Comparison of ENCODE assay signal across 8 mouse cellular contexts in genomic region chr16:4419546-4420297, GRCm38 (mm10). TPM values are rescaled to one million over a fixed set of nuclear protein-coding genes. Genes with fewer than 3 reads are reported as not detected.
DNase-seq lines count a peak whose midpoint lies in the region; ATAC-seq and TF ChIP-seq lines count a peak whose summit lies in the region.

No protein-coding gene starts in this region.

- no peak for TF ChIP-seq RAD21 in CH12.LX (IDR thresholded peaks at IDR 0.05; ENCODE audit: low read depth, low read length)

- peak overlapping the region; percentile 55 for H3K4me2 ChIP-seq in CH12.LX (ENCODE audit: insufficient read depth, low read depth, poor library complexity, severe bottlenecking)
- H3K4me2 ChIP-seq in heart, embryonic 12.5 days = peak overlapping the region; percentile 90
- H3K4me2 ChIP-seq in lung, postnatal 0 days (replicated peaks; ENCODE audit: low read depth, low read length) = peak overlapping the region; percentile 94

- H3K9me3 ChIP-seq in CH12.LX (replicated peaks; ENCODE audit: low read length) = peaks cover 13% of the 10 kb centered on the region
- H3K9me3 ChIP-seq in heart, embryonic 12.5 days (replicated peaks) = no peaks in the 10 kb centered on the region
- H3K9me3 ChIP-seq in lung, postnatal 0 days (ENCODE audit: low read length) = no peaks in the 10 kb centered on the region

- H3K27me3 ChIP-seq in CH12.LX (replicated peaks) = no peaks in the 10 kb centered on the region
- H3K27me3 ChIP-seq in heart, embryonic 12.5 days (replicated peaks) = peaks cover 36% of the 10 kb centered on the region
- no peaks in the 10 kb centered on the region for H3K27me3 ChIP-seq in lung, postnatal 0 days (replicated peaks; ENCODE audit: insufficient read depth, low read length)

- peaks cover 0 to 4% of the 10 kb centered on the region in 2 experiments for H3K36me3 ChIP-seq in CH12.LX (replicated peaks in 1 of 2; ENCODE audit: control insufficient read depth in 1 of 2, insufficient read depth in 1 of 2, low read length in 1 of 2)
- no peaks in the 10 kb centered on the region for H3K36me3 ChIP-seq in heart, embryonic 12.5 days
- H3K36me3 ChIP-seq in lung, postnatal 0 days (ENCODE audit: insufficient read depth, low read length) = no peaks in the 10 kb centered on the region

- no peak for TF ChIP-seq EP300 in CH12.LX (IDR thresholded peaks at IDR 0.05; ENCODE audit: low read length)
- TF ChIP-seq EP300 in lung, postnatal 0 days (IDR thresholded peaks at IDR 0.05) = no peak

- no peak for TF ChIP-seq POLR2A in CH12.LX (IDR thresholded peaks at IDR 0.05; ENCODE audit: low read depth, low read length)

- in situ Hi-C loops in CH12.LX (cut with MboI; ENCODE audit: low pct_ligation_motif_present, low pct_unique_long_range_greater_than_20kb, low sequenced_read_pairs) = no loop called here

- no peak overlapping the region for H3K27ac ChIP-seq in CH12.LX (ENCODE audit: insufficient read depth, low read depth)
- H3K27ac ChIP-seq in heart, embryonic 12.5 days (ENCODE audit: poor library complexity, severe bottlenecking) = 0 out of 2 replicates have a peak overlapping the region, but pooled peaks have one; percentile 8
- peak overlapping the region; percentile 84 for H3K27ac ChIP-seq in lung, postnatal 0 days (ENCODE audit: low read length)

- ATAC-seq in heart, embryonic 12.5 days (ENCODE audit: insufficient number of reproducible peaks, low FRiP score) = peak; percentile 63
- peak; percentile 73 for ATAC-seq in lung, postnatal 0 days

- peak overlapping the region; percentile 33 for H3K9ac ChIP-seq in CH12.LX (ENCODE audit: insufficient read depth, low read depth)
- H3K9ac ChIP-seq in heart, embryonic 12.5 days = peak overlapping the region; percentile 78
- H3K9ac ChIP-seq in lung, postnatal 0 days (replicated peaks; ENCODE audit: low read depth) = peak overlapping the region; percentile 65

- peak overlapping the region; percentile 31 to 78 (median 55) for H3K4me3 ChIP-seq in CH12.LX (replicated peaks in 1 of 3; ENCODE audit: low read depth in 2 of 3, low read length in 2 of 3, poor library complexity in 1 of 3)
- H3K4me3 ChIP-seq in heart, embryonic 12.5 days = peak overlapping the region; percentile 68
- H3K4me3 ChIP-seq in lung, postnatal 0 days (ENCODE audit: low read depth, low read length) = peak overlapping the region; percentile 77

- dilution Hi-C loops in CH12.LX (cut with MboI; ENCODE audit: extremely low pct_ligation_motif_present, extremely low pct_unique_long_range_greater_than_20kb, low sequenced_read_pairs) = no loop called here

- no peaks in the 10 kb centered on the region for H3K79me2 ChIP-seq in CH12.LX (replicated peaks; ENCODE audit: control insufficient read depth, extremely low read depth, insufficient read depth, poor library complexity, severe bottlenecking)

- peaks cover 6 to 33% of the 10 kb centered on the region in 2 experiments; a peak in 2 of 4 replicates for H3K4me1 ChIP-seq in CH12.LX (ENCODE audit: control insufficient read depth in 1 of 2, insufficient read depth in 2 of 2)
- peaks cover 17% of the 10 kb centered on the region for H3K4me1 ChIP-seq in heart, embryonic 12.5 days (replicated peaks)
- H3K4me1 ChIP-seq in lung, postnatal 0 days (ENCODE audit: insufficient read depth, low read depth, low read length) = peaks cover 11% of the 10 kb centered on the region; the same call in 1 of the 2 replicates

- no peak for TF ChIP-seq CTCF in CH12.LX (conservative IDR thresholded peaks at IDR 0.05 in 1 of 2, IDR thresholded peaks at IDR 0.05 in 1 of 2; ENCODE audit: low read depth in 2 of 2, low read length in 2 of 2)
- peak; percentile 34; the same call in 1 of the 2 replicates for TF ChIP-seq CTCF in lung, postnatal 0 days (IDR thresholded peaks at IDR 0.05)

- no peak for DNase-seq in CH12.LX (ENCODE audit: extremely low read depth)
- peak; percentile 36 for DNase-seq in WW6 (ENCODE audit: low read depth, low spot score)
- DNase-seq in embryo, embryonic 10.5 days (ENCODE audit: low spot score) = peak; percentile 63
- peak; percentile 68 for DNase-seq in kidney, postnatal 14 days
- peak; percentile 63 for DNase-seq in lung, postnatal 0 days (ENCODE audit: low spot score)
- peak; percentile 57 for DNase-seq in retina, embryonic 14.5 days (ENCODE audit: low spot score)
- DNase-seq in yolk sac, embryonic 10.5 days (ENCODE audit: low spot score) = no peak

- WGBS in heart, embryonic 12.5 days = under 1% methylated on average over 85 of the region's 85 CpGs
- 4% methylated on average over 64 of the region's 85 CpGs for WGBS in lung, postnatal 0 days

TF ChIP-seq in CH12.LX, 34 proteins besides CTCF, POLR2A, EP300 and RAD21:
- TF ChIP-seq PAX5 (IDR thresholded peaks at IDR 0.05; ENCODE audit: low read length) (no peak), UBTF (IDR thresholded peaks at IDR 0.05; ENCODE audit: low read depth, low read length) (peak; percentile 62; the same call in 1 of the 2 replicates)
TF ChIP-seq in CH12.LX: peak in this region for 1.

RNA-seq across cellular contexts. Expression of gene Adcy9, which starts 0.6 kb away (rescaled TPM):
- total RNA-seq in CH12.LX (2012; rRNA removed) (2.2 and 3.1 TPM in 2 replicates), CH12.LX (2014; rRNA removed) (1.0 and 1.1 TPM in 2 replicates)
- polyA plus RNA-seq in CH12.LX (2012; ENCODE audit: insufficient read length, low read depth) = 0.97 and 1.2 TPM in 2 replicates
- 0.88 and 1.4 TPM in 2 replicates for polyA plus RNA-seq in heart, embryonic 12.5 days (2016; fragmentation: Nextera tagmentation; extraction: Ambion mirVana)
- 2.9 and 3.1 TPM in 2 replicates for polyA plus RNA-seq in lung, postnatal 0 days (2015; fragmentation: Nextera tagmentation; extraction: Ambion mirVana)

Comparison
In these comparisons a context has a peak if more than half of its experiments do, and no peak if none do; other contexts are left out.
1. DNase-seq: peak in WW6 (single experiment), embryo, embryonic 10.5 days (single experiment), kidney, postnatal 14 days (single experiment), lung, postnatal 0 days (single experiment) and retina, embryonic 14.5 days (single experiment); none in CH12.LX (single experiment) and yolk sac, embryonic 10.5 days (single experiment).
2. Peak in every context shown above with its lines, with median percentiles within 50 percentile points of each other: H3K4me2 ChIP-seq, H3K4me3 ChIP-seq and H3K9ac ChIP-seq.